8 mouse cellular contexts compared by ENCODE assay signal in genomic region chr11:115999538-116000143, GRCm38 (mm10). TPM values are rescaled to one million over a fixed set of nuclear protein-coding genes. Genes with fewer than 3 reads are reported as not detected.
DNase-seq lines count a peak whose midpoint lies in the region; ATAC-seq and TF ChIP-seq lines count a peak whose summit lies in the region.
"Had no signal": no experiment of that assay in that cellular context is flagged by ENCODE, and none has a peak within 500 bp of the region (broad histone marks: within the 10 kb centered on the region; RNA-seq: fewer than 3 reads in every experiment).

No protein-coding gene starts in this region.

- H3K4me2 ChIP-seq in heart, embryonic 15.5 days: peak overlapping the region; percentile 19; the same call in 1 of the 2 replicates
- H3K4me2 ChIP-seq: lung, embryonic 15.5 days had no signal

- WGBS in heart, embryonic 15.5 days: 10% methylated on average over 14 of the region's 14 CpGs

- peak; percentile 71 to 90 for DNase-seq in adrenal gland, adult (ENCODE audit: inconsistent age in 2 of 2, low spot score in 1 of 2)
- peak; percentile 61 for DNase-seq in embryo, embryonic 9.5 days (ENCODE audit: extremely low spot score)
- DNase-seq in layer of hippocampus, adult 2 months (ENCODE audit: low spot score in 2 of 2): peak; percentile 60 to 73
- peak; percentile 86 for DNase-seq in lung, postnatal 10 days
- peak; percentile 55 for DNase-seq in right cerebral cortex, postnatal 25 days

- no peaks in the 10 kb centered on the region; the same call in 1 of the 2 replicates for H3K36me3 ChIP-seq in E14TG2a.4 (ENCODE audit: insufficient read depth, low read length)
- no peaks in the 10 kb centered on the region for H3K36me3 ChIP-seq in heart, embryonic 15.5 days
- H3K36me3 ChIP-seq: lung, embryonic 15.5 days had no signal

- H3K9me3 ChIP-seq in E14TG2a.4 (ENCODE audit: low read length): no peaks in the 10 kb centered on the region
- no peaks in the 10 kb centered on the region for H3K9me3 ChIP-seq in heart, embryonic 15.5 days (replicated peaks)
- H3K9me3 ChIP-seq: lung, embryonic 15.5 days had no signal

- H3K4me1 ChIP-seq in E14TG2a.4 (replicated peaks; ENCODE audit: low read depth, low read length): peaks cover 53% of the 10 kb centered on the region
- H3K4me1 ChIP-seq in heart, embryonic 15.5 days (replicated peaks): peaks cover 6% of the 10 kb centered on the region; the same call in 1 of the 2 replicates

- peak overlapping the region; percentile 46 for H3K4me3 ChIP-seq in E14TG2a.4 (replicated peaks; ENCODE audit: low read length)
- H3K4me3 ChIP-seq in heart, embryonic 15.5 days: no peak overlapping the region
- no peak overlapping the region for H3K4me3 ChIP-seq in layer of hippocampus, adult 2 months
- H3K4me3 ChIP-seq: lung, embryonic 15.5 days had no signal

- peaks cover 21% of the 10 kb centered on the region for H3K27me3 ChIP-seq in E14TG2a.4 (ENCODE audit: insufficient read depth, low read length)
- H3K27me3 ChIP-seq in heart, embryonic 15.5 days: peaks cover 7% of the 10 kb centered on the region; the same call in 1 of the 2 replicates

- ATAC-seq in heart, embryonic 15.5 days (replicated peaks; ENCODE audit: insufficient number of reproducible peaks, insufficient read depth, low FRiP score, low read depth): no peak

- TF ChIP-seq CTCF in E14TG2a.4 (conservative IDR thresholded peaks at IDR 0.05; ENCODE audit: low read length): peak; percentile 57
- TF ChIP-seq CTCF in layer of hippocampus, adult 2 months (conservative IDR thresholded peaks at IDR 0.05): peak; percentile 84

- H3K9ac ChIP-seq in heart, embryonic 15.5 days: no peak overlapping the region
- H3K9ac ChIP-seq: lung, embryonic 15.5 days had no signal

- H3K27ac ChIP-seq in heart, embryonic 15.5 days: no peak overlapping the region
- H3K27ac ChIP-seq in layer of hippocampus, adult 2 months: no peak overlapping the region
- H3K27ac ChIP-seq: lung, embryonic 15.5 days had no signal

RNA-seq across cellular contexts. Expression of gene Galk1, which starts 12.9 kb away (rescaled TPM):
- polyA plus RNA-seq in heart, embryonic 15.5 days (2015; fragmentation: Nextera tagmentation; extraction: Ambion mirVana): 120 and 147 TPM in 2 replicates
- 10 to 100 TPM; 13.3 to 13.5 TPM for total RNA-seq in layer of hippocampus, adult 2 months (2021)

RNA-seq across cellular contexts. Expression of gene Itgb4, which starts 25.1 kb away (rescaled TPM):
- 1.2 and 3.9 TPM in 2 replicates for polyA plus RNA-seq in heart, embryonic 15.5 days (2015; fragmentation: Nextera tagmentation; extraction: Ambion mirVana)
- 1 to 10 TPM; 6.4 to 6.6 TPM for total RNA-seq in layer of hippocampus, adult 2 months (2021)

RNA-seq across cellular contexts. Expression of gene H3f3b, which starts 28.1 kb away (rescaled TPM):
- polyA plus RNA-seq in heart, embryonic 15.5 days (2015; fragmentation: Nextera tagmentation; extraction: Ambion mirVana): 648 and 727 TPM in 2 replicates
- 100 to 1,000 TPM; 285 to 322 TPM for total RNA-seq in layer of hippocampus, adult 2 months (2021)

RNA-seq across cellular contexts. Expression of gene Unk, which starts 30.5 kb away (rescaled TPM):
- polyA plus RNA-seq in heart, embryonic 15.5 days (2015; fragmentation: Nextera tagmentation; extraction: Ambion mirVana): 19.5 and 27.3 TPM in 2 replicates
- total RNA-seq in layer of hippocampus, adult 2 months (2021): 10 to 100 TPM; 26.3 to 30.8 TPM
